Mouse (Mus musculus): ENCODE results near the gene Phf13.

- TF ChIP-seq CTCF (conservative IDR thresholded peaks at IDR 0.05; ENCODE audit: low read length): no peak
- TF ChIP-seq NANOG (IDR thresholded peaks at IDR 0.05; ENCODE audit: borderline replicate concordance, low read length): no peak
- no peak for TF ChIP-seq POU5F1 (IDR thresholded peaks at IDR 0.05; ENCODE audit: borderline replicate concordance, low read length)
These were observed 48.6 kb upstream of the Phf13 start for GRCm38 (mm10) chr4:152044609-152045008.

All from E14TG2a.4 (cell line).